Mouse (Mus musculus) T-cell, adult 2 months (primary cell): ENCODE measurements around the gene Sult2b1.

Source experiments
- DNase-seq: peaks from one replicate; pipeline ENCODE4 v3.0.0; 2022; ENCODE audit warnings: low spot score

Gene Sult2b1

DNA sequence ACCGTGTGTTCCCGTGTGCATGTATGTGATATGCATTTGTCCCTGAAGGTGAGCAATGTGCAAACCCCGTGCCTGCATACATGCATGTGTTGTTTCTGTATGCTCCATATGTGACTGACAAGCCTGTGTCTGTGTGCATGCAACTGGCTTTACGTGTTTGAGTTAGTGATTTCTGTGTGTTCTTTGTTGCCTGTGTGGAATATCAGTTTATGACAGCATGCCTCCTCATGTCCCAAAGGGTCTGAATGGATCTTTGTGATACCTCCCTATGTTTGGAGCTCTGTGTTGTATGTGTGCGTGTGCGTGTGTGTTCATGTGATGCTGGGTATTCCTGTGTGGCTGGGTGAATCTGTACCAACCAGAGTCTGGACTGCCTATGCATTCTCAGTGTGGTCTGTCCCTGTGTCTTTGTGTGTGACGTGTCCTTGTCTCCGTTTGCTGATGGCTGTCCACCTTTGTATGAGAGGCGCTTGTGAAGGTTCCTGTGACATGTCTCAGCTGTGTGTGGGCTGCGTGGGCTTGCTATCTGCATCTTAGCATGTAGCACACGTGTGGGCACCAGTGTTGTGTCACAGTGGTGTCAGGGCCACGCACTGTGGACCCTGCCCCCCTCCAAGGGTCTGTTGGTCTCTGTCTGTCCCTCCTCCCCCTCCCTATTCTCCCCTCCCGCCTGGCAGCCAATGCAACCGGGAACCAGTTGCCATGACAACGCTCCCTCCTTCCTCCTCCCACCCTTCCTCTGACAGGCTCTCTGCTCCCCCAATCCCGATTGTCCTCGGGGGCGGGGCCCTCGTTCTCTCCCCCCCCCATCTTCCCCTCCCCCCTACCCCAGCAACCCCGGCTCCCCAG lies at the start of gene Sult2b1:
Sult2b1 (minus strand) TSS at position 146 of the 849 bp plus-strand sequence.
- no peak for DNase-seq

DNA sequence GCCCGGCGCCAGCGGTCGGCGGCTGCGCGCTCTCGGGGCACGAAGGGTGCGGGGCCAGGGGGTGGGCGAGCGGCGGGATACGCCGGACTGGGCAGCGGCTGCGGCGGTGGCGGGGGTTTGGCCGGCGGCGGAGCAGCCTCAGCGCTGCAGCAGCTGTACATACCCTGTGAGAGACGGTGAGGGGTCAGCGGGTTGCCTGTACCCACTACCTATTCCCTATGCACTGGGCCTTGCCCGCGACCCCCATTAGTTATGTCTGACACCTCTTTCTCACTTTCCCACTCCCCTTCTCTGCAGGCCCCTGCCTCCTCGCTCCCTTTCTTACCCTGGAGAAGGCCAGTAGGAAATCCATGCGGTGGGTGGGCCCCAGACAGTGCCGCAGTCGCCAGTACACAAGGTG lies 49.5 kb upstream of the Sult2b1 start:
- no peak for DNase-seq

DNA sequence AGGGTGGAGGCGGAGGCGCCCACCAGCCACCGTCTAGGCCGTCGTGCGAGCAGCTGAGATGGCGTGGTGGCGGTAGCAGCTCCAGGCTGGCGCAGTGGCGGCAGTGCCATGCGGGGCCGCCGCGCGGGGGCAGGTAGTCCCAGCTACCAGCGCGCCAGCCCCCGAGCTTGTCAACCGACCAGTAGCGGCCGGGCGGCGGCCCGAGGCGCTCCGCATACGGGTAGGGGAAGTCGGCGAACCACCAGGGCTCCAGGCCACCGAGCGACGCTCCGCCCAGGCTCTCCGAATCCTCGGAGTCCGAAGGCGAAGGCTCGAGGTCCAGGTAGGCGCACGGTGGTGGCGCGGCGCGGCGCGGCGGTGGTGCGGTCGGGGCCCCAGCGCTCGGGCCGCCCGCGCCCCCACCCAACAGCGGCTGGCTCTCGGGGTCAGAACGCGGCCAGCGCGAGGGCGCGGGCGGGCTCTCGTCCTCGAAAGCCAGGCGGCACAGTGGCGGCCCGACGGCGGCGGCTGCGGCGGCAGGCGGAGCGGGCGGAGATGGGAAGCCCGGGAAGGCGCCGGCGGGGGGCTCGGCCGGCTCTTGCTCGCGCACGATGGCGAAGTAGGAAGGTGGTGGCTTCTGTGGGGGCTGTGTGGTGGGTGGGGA lies 48.8 kb upstream of the Sult2b1 start:
- no peak for DNase-seq

DNA sequence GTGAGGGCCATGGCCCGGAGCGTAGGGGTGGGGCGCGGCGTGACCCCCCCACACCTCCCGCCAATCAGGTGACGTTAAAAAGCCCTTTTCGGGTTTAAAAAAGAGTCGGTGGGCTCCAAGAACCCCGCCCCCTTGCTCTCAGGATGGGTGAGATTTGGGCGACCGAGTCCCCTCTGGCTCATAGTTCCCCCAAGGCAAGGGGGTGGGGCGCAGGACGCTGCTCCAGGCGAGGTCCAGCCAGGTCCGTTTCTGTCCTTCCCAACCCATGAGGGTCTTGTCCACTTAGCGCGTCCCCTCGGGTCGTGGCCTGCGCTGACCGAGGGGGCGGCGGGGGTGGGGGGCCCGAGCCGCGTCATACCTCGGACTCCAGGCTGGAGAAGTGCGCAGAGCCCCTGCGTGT lies 48.0 kb upstream of the Sult2b1 start:
- DNase-seq = no peak

DNA sequence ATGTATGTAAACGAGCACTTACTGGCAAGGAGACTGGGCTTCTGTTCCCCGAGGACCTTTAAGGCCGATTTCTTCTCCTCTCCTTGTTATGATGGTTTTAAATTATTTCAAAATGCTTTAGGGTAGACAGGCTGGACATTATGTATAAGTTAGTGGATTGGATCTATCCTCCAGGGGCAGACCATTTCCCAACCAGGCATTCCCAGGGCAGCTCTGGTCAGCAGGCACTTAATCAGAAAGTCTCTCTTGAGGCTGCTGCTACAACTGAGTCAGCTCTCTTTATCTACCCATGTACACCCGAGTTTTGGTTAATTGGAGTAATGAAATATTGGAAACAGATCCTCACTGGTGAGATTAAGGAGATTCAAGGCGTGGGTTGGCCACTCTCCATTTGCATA lies 46.7 kb upstream of the Sult2b1 start:
- no peak for DNase-seq

DNA sequence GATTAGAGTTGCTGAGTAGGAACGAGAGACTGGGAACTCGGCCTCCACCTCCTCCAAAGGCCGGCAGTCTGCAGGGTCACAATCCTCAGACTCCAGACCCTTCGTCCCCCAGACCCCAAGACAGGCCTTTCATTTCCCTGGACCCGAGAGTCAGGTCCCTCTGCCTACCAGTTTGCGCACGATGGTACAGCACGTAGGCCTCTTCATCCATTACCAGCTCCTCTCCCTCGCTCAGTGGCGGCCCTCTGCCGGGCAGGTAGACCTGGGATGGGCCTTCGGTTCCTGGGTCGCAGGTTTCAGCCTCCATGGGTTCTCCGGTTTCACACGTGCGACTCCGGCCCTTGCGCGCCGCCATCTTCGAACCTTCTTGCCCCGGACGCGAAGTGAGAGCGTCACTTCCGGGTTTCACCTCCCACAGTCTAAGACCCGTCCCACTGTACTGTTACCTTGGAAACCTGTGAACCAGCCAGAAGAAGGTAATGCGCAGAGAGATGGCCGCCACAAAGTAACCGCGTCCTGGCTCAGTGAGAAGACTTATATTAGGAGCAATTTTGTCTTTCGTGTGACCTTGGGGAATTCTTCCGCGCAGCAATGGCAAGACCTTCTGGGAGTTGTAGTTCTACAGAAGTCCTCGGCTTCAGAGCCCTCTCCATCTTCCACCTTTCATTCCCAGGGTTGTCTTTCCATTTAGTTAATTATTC lies 46.1 kb upstream of the Sult2b1 start, which contains the start of gene Grwd1:
Grwd1 (minus strand) TSS at position 518 of the 701 bp plus-strand sequence.
- DNase-seq = peak; percentile 92

DNA sequence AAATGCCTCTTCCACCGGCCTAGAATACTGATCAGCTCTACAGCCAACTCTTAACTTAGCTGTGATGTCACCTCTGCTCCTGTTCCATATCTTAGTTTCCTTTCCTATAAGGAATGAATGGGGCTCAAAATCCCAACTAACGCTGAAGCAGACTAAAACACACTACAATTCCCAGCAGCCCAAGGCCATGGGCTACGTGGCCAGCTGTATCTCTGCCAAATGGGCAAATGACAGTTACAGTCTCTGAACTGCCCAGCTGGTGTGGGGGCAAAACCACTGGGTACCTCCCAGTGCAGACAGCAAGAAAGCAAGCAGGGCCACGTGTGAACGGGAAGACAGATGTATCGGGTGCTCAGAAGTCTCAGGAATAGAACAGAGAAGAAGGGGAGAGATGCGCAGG lies 42.2 kb upstream of the Sult2b1 start:
- DNase-seq = no peak

DNA sequence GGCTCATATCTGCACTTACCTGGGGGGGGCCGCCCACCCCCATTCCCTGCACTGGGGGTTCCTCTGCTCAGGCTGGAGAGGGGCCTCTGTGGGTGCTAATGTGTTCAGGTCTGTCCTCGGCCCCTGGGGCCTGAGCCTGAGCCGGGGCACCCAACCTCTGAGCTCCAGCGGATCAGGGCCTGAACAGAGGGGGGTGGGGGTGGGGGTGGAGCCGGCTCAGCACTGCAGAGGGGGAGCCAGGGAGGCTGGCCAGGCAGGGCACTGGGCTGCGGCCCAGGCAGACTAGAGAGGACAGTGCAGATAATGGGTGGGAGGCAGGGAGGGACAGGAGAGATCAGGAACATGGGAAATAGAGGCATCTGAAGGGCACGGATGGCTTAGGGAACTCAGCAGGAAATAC lies 40.1 kb upstream of the Sult2b1 start, which contains the start of gene Kcnj14:
Kcnj14 (minus strand) TSS at position 185 of the 400 bp plus-strand sequence.
- no peak for DNase-seq

DNA sequence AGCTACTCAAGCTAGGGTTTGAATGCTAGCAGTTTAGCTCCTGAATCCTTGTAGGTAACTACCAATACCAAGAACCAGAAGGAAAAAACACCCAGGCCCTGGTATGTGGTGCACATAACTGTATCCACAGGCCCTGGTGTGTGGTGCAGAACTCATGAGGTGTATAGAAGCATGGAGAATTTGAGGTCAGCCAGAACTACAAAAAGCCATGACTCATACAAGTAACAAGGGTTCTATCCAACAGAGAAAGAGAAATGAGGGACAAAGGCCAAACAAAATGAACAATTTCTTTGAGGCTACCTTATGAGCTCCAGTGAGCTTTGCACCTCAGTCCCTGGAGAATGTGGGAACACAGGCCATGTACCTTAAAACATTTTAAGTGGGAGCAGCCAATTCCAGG lies 36.4 kb upstream of the Sult2b1 start:
- DNase-seq = no peak

DNA sequence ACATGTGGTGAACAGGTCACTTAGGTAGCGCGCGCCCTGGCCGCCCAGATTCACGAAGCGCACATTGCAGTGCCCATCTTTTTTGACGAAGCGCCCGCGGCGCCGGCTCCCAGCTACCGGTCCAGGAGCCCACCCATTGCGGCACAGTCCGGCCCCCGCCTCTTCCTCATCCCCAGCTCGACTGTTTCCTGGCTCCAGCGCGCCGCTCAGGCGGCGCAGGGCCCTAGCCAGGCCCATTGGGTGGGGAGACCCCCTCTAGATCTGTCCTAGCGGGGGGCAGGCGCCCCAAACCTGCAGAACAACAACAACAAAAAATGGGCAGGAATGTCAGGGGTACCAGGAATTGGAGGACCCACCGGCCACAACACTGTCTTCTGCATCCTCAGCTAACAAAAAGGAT lies 35.4 kb upstream of the Sult2b1 start:
- no peak for DNase-seq

DNA sequence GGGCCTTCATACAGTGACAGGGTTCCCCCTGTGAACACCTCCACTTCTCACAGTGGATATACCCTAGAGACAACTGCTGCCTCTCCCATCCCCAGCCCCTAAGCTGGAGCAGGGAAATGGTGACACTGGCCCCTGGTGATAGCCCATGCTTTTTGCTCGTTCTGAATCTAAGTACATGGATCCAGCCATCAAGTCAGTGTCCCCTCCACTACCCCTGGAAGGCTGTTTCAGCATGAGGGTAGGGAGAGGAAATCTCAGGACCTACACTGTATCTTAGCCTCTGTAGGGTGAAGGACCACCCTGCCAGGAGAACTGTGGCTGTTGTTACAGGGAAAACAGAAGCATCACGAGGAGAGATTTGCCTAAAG lies 31.5 kb upstream of the Sult2b1 start:
- no peak for DNase-seq

DNA sequence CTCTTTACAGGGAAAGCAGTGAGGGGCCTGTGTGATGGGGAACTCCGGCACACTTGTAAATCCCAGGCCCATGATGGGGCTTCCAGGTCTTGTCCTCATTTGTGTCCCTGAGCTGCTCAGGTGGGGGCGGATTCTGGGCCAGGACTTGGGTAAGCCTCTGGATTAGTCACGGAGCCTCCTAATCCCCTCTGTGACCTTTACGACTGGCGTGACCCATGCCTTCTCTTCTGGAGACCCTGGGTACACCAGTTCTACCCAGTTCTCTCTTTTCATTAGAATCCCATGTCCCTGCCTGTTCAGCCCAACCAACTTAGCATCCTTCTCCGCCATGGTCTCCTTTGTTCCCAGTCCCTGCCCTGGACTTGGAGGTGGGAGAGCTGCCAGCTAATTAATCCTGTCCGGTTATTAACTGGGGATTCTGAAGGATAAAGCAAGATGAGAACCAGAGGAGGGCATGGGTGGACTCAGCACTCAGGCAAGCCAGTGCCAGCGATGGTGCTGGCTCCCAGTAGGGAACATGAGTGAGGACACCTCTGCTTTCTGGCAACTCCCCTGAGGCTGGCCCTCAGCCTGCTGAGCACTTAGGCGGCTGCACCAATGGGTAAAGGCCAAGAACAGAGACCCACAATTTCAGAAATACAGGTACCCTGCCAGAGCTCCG lies 31.0 kb upstream of the Sult2b1 start:
- DNase-seq = no peak

DNA sequence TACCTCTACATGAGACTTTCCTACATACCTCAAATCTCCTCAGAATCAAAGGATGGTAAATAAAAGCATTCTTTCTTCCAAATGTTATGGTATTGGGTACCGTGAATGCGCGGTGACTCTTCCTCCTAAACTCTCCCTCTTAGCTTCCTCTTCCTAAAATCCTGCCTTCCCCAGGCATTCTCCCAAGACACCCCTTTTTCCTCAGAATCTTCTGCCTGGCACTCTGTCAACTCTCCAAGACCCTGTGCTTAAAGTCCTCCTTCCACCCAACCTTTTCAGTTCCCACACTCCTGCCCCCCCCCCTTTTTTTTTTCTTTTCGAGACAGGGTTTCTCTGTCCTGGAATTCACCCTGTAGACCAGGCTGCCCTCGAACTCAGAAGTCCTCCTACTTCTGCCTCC lies 30.4 kb upstream of the Sult2b1 start:
- DNase-seq = no peak

DNA sequence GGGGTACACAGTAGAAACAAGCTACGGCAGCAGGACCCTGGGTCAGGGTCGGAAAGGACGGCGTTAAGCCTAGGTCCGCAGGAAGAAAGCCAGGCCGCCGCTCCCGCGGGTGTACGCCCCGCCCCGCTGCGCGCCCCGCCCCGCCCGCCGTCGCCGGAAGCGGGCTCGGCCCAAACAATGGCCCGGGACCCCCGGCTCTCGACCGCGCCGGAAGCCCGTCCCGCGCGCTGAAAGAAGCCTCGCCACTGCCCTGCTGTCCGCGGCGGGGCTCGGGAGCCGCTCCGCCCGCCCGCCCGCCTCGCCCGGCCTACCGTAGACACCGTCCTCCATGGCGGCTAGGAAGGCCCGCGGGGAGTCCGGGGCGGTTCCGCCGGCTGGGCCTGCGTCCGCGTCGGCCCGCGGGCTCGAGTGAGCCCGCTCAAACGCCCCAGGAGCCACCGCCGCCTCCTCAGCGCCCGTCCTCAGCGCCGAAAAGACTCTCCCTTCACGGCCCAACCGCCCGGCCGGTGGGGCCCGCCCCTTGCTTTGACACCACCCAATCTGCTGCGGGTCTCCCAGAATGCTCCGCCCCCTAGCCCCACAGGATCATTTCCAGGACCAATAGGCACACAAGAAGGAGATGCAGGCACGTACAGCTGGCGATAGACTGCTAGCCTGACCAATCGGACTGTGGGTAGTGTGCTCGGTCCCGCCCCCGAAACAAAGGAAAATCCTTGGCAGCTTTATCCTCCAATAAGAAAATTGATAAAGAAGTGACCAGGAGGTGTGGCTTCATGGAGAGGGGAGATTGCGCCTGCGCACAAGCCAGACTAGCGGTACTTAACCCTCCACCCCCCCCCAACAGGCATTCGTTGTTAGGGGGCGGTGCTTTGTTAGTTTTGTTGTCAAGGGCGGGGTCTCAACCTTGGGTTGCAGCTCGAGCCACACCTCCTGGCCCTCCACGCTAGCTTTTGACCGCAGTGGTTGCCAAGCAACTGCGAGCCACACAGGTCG lies 29.6 kb upstream of the Sult2b1 start, which contains the start of gene Cyth2:
Cyth2 (minus strand) TSS at position 795 of the 993 bp plus-strand sequence.
- DNase-seq = peak; percentile 99

DNA sequence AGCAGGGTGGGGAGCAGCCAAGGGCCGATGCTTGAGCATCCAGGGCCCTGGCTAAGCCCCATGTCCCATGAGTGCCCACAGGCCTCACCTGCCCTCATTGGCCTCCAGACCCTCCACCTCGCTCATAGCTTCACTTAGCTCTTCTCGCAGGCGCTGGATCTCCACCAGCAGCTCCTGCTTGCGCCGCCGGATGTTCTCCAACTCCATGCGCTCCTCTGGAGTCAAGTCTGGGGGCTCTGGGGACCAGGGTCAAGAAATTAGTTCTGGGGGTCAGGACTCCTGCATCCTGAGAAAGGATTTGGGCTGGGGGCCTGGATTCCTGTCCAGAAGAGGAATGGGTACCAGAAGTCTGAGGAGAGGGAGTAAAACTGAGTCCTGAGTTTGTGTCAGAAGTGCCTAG lies 28.5 kb upstream of the Sult2b1 start:
- DNase-seq = no peak

DNA sequence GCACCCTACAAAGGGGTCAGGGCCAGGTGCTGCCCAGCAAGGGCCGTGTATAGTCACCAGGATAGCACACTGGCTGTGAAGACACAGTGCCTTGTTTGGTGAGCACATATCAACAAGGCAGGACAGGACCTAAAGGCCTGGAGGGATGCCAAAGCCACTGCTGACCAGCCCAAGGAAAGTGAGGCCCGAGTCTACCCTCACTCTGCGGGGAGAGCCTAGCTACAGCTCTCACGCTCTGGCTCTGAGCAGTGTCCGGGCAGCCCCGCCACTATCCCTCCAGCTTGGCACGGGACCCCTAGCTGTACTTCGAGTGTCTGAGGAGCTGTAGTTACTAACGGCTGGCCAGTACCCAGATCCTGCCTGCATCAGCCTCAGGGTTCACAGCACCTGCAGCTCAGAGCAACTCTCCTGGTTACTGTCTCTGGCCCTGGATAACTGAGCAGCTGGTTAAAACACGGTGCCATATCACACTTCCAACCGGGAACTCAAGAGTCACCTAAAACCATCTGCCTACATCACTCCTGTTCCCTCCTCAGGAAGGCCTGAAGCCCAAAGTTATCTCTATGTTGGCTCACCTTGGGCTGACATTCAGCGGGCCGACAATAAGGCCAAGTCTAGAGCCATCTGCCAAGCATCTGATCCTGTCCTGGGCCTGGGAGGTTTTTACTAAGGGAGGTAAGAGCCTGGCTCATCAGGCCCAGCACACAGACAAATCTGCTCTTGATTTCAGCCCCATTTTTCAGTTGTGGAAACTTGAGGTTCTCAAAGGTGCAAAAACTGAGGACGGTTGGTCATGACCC lies 25.0 kb upstream of the Sult2b1 start:
- no peak for DNase-seq

DNA sequence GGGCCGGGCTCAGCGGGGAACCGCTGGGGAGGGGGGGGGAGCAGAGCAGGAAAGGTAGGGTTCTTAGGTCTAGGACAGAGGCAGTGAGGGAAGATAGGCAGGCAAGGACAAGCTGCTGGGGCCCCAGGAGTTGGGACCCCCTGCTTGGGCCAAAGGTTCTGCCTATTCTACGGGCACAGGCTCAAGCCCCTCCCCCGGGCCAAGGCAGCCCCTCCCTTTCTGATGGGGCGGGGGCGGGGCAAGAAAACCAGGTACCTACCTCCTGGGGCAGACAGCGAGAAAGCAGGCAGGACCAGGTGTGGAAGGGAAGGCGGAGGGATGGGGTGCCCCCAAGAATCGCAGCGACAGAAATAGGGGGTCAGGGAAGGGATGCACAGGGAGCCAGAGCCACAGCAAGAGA lies 24.0 kb upstream of the Sult2b1 start:
- DNase-seq = no peak

DNA sequence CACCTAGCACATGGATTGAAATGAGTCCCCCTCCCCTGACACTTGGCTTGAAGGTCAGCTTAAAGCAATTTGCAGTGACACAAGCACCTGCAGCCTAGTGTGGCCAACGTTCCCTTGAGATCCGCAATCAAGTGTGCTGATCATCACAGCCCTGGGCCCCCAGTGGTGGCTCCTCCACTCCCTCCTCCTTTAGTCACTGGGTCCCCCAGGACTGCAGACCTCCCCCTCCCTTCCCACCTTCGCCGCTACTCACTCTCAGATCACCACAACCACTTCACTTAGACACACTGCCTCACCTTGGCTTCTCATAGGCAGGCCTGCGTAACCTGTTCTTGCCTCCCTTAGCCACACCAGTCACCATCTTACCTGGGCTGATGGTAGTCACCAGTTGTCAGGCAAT lies 21.5 kb upstream of the Sult2b1 start:
- no peak for DNase-seq

DNA sequence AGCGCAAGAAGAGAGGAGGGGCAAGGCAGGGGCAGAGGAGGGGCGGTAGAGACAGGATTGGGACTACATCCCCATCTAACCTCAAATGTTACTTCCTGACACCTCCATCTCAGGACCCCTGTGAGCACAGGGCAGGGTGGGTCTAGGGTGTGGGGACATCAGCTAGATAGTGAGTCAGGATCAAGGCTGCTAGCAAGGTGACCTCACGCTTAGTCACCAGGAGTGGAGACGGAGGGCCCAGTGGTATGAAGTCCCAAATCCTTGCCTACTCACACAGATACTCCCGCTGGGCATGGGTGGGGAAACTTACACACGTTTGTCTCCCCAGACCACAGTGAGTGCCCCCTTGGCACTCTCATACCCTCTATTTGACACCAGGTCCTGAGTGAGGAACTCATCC lies 18.1 kb upstream of the Sult2b1 start:
- no peak for DNase-seq

DNA sequence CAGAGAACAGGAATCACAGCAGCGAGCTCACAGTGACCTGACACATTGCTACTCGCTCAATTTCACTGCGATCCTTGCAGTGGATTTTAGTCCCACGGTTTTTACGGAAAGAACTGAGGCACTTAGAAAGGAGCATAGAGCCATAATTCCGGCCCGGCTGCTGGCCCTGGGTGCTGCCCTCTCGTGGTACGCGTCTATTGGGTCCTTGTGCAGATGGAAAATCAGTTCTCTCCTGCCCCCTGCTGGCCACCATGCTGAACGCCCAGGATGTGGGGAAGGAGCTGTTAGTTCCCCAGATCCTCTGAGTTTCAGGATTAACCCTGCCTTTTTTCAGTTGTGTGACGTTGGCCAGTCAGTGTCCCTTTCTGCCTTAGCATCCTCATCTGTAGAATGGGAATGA lies 16.9 kb upstream of the Sult2b1 start:
- peak; percentile 88 for DNase-seq
